Mouse (Mus musculus) layer of hippocampus, adult 9-11 months (tissue): ENCODE results near the gene Ccdc88c.
A peak's percentile ranks its signal among the peaks of the same experiment; 100 is the strongest.

Experiments
- DNase-seq: peaks from one replicate; pipeline ENCODE4 v3.0.0; 2022

The Ccdc88c gene

DNA sequence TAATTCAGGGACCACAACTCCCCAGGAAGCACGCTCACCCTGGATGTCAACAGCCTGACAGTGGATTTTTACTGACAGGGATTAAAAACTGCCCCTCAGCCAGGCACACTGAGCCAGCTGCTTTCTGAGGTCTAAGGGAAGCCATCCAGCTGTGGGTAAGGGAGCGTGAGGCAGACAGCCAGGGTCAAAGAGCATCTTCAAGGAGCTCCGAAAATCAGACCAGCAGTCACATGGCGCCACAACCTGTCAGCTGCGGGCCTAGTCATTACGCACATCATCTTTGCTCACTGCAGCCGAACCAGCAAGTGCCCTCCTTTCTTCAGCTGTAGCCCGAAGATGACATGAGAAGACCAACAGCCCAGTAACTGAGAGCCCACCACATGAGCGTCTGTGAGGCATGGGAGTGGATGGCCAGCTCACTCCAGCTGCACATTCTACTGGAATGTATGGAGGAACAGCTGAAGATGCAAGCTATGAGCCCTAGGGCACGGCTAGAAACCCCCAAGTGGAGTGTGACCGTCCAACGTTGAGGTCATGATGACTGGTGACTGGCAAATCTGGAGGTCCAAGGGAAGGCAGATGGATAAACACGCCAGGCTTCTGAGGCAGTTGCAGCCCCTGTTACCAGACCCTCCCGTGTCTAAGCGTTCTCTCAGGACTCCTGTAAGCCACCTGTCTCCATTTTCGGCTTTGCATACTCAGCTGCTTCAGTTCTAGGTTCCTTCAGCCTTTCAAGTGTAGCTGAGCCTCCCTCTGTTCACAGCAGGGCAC lies 33.1 kb downstream of the Ccdc88c start:
- no peak for DNase-seq

DNA sequence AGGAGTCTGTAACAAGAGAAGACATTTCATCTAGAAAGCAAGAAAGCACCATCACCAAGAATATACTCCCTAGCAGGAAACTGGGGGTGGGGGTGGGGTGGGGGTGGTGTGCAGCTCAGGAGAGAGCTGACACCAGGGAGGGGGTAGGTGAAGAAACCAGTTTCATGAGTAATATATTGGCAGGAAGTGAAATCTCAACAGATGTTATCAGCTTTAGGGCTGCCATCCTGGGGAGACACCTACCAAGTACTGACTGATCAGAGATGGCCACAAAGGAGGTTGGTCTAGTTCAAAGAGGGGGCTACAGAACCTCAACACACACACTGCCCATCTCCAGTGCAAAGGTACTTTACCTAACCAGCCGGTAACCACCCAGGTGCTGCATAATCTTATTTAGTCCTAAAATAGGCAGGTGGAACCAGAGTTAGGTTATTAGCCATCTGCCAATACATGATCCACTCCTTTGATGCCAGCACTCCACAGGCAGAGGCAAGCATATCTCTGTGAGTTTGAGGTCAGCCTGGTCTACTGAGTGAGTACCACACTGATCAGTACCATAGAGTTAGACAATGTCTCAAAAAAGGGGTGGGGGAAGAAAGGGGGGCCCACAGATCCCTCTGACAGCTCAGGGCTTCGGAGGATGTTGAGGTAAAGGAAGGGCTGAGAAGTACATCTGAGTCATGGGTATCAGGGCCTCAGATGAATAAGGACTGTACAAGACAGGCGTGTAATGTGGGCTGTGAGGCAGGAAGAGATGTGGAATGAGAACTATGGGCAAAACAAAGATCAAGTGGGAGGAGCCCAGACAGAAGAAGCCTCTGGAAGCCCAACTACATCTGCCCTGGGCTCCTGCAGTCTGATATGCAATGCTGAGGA lies 34.5 kb downstream of the Ccdc88c start:
- DNase-seq = no peak

DNA sequence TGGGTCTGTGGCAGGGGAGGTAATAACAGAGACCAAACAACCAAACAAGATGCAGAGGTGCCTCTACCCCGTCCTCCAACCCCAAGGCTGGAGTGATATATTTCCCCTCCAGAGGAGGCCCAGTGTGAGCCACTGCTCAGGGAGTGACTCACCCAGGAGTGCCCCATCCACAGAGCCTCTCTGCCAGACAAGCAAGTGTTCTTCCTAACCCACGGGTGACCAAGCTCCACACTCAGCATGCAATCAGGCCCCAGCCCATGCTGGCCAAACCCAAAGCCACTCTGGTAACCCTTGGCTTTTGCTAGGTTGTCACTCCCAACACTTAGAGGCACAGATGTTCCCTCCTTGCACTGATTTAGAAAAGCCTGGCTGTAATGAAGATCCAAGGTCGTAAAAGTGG lies 35.7 kb downstream of the Ccdc88c start:
- DNase-seq = no peak

DNA sequence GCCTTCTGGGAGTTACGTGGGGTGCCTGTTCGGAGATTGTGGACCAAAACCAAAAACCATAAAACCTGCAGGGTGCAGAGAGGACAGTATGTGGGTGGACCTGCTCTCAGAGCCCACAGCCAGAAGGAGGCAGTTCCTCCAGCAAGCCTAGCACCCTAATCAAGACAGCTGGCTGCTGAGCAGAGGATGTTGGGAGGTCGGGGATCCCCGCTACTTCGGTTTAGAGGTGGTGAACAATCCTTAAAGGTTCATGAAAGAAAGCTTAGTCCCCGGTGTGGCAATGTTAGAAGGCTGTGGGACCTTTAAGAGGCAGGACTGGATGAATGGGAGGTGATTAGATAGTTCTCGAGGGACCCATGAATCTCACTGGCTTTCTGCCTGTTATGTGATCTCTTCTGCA lies 36.4 kb downstream of the Ccdc88c start:
- no peak for DNase-seq

DNA sequence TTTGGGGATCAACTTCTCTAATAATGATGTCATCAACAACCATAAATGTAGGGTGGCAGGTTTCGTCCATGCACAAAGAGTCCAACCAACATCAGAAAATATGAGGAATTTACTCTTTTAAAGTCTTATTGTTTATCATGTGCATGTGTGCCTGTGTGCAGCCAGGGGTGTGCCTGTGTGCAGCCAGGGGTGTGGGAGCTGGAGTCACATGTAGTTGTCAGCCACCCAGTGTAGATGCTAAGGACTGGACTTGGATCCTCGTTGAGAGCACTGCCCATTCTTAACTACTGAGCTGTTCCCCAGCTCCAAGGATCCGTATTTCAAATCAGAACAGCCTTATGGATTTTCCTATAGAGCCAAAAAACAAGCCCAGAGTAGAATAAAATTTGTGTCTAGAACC lies 37.7 kb downstream of the Ccdc88c start:
- no peak for DNase-seq

DNA sequence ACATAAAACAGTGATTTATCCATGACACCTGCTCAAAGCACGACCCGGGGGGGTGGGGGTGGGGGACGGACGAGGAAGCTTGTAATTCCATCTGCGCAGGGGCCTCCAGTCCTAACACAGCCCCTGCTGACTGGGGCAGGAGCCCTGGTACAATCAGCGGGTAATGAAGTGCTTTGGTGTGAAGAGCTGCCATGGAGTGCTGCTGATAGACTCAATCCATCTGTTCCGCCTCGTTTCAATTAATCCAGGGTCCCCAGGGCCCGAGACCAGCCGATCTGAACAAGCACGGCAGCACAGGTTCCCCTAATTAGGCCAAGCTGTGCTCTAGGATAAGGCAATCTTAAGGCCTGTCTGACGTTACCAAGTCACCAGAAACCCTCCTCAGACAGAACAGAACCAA lies 38.6 kb downstream of the Ccdc88c start:
- DNase-seq = no peak

DNA sequence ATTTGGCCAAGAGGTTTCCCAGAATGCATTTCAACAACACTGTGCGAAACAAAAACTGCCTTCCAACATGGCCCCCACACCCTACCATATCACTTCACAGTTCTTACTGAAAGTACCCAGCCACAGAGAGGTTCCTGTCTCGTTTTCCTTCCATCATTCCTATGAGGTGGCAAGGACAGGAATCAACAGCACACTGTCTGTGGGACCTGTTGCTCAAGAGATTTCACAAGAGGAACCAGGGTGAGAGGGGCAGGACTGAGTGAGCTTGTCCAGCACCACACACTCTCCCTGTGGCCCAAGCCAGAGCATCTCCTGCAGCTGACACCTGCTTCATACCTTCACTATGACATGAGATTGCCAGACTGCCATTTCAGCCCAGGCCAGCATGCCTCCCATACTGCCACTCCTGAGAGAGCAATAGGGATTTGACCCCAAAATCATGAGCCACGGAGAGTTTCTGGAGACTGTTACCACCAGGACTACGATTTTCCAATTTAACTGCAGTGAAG lies 39.0 kb downstream of the Ccdc88c start:
- DNase-seq = no peak

DNA sequence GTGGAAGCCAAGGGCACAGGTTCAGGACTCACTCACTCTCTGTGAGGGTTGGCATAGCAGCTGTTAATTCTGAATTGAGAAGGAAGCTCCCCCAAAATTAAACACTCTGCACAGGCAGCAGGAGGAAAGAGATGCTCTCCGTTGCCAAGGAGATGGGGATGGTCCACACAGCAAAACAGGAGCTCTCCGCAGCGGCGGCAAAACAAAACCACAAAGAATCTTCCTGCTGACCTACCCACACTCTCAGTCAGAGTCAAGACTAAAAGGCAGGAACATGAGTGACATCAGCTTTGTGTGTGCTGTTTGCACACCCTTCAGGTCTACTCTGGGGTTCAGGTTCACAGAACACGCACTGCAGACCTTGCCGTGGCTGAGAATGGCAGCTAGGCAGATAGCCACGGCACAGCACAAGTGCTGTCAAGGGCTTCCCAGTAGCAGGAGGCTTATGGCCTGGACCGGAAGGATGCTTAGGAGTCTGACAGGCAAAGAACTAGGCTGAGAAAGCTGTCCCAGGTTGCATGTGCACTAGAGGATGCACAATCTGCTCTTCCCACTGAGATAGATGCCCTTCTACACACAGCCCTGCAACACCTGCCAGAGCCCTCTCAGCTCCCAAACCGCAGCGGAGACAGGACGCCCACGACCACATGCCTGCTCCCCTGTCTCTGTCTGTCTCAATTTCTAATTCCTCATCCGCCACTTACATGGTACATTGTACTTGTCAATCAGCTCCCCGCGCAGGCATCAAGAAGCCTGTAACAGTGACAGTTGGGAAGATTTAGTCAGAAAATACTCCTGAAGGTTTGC lies 40.3 kb downstream of the Ccdc88c start:
- peak; percentile 91 for DNase-seq

DNA sequence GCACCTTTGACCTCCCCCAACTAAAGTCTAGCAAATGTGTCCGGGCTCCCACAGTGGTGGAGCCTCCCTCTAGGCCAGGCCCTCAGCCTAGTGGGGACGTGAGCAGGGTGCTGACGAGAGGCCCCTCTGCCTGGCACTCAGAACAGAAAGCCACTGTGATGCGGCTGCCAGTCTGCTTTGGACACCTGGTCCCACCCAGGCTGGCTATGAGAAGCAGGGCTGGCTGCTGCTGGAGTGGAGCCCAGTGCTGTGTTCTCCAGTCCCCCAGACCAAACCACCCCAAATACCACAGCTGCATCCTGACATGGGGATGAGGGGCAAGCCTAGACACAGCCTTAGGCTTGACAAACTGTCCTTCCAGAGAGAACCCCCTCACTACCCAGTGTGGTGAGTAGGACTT lies 42.4 kb downstream of the Ccdc88c start:
- DNase-seq = peak; percentile 61

DNA sequence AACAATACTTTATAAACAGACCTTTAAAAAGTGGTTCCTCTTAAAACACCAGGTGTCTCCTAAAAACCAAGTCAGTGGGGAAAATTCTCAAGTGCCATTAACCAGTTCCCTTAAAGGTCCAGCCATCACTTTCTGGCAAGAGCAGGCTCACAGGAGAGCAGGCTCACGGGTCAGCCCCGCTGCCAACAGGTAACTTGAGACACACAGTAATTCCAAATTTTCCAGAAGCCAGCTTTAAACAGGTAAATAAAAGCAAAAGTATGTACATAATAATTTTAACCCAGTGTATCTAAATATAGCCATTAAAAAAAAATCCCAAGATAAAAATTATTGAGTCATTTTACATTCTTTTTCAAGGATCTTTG lies 43.1 kb downstream of the Ccdc88c start:
- DNase-seq = no peak

DNA sequence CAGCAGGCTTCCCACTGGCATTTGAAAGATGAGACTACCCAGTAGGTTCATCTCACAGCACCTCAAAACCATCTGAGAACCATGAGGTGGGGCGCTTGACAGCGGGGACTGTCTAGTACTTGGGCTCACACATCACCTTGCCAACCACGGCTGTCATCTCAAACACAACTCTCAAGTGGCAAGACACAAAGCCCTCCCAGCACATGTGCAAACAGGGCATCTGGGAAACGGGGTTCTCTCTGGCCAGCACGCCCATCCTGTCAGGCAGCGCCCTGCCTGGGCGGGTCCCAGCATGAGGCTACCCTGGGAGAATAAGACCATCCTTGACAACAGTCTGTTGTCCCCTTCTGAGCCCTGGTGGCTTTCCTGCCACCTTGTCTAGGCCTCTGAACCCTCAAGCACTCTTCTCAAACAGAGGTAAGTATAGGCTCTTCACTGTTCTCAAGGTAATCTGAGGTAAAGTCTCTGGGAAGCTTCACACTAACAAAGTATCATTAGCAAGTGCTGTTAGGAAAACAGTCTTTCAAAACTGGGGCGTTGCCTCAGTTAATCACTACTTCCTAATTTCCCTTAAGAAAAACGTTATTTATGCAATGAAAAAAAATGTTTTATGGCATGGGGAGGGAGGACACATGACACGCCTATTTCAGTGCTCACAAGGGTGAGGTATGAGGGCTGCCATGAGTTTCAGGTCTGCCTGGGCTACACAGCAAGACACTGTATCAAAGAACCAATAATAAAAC lies 43.6 kb downstream of the Ccdc88c start:
- DNase-seq = no peak

DNA sequence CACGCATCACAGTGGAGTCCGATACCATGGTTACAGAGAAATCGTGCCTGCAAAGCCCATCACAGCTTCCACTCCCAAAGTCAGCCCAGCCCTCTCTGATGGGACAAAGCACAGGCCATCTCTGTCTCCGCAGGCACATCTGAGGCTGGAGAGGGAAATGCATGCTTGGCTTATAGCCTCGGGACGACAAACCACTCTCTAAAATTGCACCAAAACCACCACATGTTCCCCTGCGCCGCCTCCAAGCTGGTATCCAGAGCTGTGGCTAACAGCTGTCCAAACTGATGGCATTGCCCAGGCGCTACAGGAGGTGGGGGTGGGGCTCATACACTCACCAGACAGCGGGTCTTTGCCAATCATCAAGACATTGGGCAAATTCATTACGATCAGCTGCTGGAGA lies 45.3 kb downstream of the Ccdc88c start:
- no peak for DNase-seq

DNA sequence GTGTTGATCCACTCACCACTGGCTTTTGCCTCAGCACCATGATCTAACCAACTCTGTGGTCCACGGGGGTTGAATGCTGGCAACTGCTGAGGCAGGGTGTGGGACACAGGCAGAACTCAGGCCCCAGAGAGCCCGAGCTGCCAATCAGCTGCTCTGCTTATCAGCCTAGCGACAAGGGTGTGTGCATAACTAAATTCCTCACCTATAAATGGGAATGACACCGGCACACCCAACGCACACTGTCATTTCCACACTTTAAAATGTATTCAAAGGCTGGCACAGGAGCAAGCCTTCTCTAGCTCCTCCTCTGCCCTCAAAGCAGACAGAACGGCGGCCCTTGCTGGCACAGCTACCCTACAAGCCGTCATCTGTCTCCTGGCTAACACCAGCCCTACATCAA lies 46.6 kb downstream of the Ccdc88c start:
- no peak for DNase-seq

DNA sequence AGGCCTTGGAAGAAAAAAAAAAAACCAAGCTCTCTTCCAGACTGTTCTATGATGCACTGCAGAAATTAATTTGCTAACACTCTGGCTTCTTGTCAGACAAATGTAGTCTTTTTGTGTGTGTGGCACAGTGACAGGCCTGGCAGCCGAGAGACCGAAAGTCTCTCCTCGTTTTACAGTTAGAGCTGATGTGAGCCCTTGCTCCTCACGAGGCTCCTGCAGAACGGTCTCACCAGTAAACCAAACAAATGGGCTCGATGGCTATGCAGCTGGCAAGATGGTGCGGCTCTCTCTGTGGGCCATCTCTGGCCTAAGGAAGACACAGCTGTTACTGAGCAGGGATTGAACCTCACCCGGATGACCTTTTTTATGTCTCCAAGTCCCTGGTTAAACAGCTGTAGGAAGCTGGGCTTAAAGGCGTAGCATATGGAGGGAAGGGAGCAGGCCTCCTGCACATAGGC lies 48.3 kb downstream of the Ccdc88c start:
- DNase-seq = no peak

DNA sequence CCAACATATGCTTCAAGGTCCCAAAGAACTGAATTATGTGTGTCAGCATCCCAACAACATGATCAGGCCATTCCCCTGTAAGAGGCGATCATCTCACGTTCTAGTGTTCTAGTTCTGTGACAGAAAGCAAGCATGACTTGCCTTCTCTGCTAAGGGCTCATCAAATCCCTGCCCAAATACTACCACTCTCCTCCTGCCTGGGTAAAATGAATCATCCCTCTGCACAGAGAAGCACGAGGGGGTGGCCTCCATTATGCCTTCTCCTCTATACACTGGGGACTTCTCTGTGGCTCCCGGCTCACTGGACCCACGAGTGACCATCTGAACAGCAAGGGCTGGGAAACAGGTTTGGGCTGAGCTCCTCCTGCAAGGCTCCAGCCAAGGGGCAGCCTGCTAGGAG lies 49.2 kb downstream of the Ccdc88c start:
- no peak for DNase-seq

DNA sequence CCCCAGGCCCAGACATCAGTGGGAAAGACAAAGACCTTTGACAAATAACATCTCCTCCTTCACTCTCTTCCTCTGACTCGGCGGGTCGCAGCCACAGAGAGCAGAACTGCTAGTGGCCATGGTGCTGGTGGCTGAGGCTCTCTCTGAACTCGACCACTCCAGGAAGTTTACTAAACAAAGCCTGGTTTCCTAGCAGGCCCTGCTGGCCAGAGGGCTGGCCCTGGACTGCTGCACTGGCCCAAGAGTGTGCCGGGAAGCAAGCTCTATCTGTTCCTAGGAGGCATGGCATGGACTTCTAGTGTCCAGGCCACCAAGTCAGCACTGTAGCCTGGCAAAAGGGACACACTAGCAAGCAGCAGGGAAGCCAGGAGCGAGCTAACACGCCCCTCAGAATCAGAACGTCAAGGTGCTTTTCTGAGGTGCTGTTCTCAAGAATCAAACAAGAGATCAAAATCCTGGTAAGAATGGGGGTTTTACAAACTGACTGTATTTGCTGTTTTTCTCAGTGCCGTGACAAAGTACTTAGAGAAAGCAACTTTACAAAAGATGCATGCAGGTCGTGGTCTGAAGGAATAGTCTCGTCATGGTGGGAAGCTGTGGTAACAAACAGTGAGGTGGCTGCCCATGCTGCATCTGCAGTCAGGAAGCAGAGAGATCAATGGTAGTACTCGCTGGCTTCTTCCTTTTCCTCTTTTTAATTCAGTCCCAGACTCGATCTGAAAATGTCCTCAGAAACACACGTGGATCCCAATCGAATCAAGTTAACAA lies 50.7 kb downstream of the Ccdc88c start:
- DNase-seq = no peak

DNA sequence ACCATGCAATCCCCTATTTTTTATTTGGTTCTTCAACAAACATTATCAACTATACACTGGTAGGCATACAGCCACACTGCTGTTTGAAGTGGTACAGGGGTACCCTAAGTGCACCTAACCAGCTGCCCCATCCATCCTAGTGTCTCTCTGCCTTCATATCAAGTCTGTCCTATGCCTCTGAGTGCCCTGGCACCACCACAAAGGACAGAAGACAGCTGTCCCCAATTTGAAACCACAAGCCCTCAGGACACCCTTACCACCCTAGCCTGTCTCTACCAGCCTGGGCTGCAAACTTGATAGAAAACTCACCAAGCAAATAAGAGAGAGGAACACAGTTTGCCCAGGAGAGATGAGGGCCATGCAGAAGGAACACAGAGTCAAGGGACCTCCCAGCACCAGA lies 51.3 kb downstream of the Ccdc88c start:
- no peak for DNase-seq

DNA sequence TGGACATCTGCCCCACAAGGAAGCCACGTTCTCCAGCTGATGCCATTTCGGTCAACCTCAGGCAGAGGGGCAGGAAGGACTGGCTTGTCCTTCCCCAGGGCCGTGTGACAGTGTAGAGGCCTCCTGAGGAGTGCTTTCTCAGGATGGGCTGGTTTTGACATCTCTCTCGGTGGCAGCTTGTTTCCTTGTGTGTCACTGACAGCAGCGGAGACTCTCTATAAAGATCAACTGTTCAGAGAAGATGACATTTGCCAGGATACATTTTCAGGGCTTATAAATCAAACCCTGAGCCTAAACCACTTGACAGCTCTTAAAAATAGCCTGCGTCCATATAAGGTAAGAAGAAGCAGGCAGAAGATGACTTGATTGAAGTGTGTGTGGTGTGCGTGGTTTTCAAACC lies 59.0 kb downstream of the Ccdc88c start:
- DNase-seq = no peak

DNA sequence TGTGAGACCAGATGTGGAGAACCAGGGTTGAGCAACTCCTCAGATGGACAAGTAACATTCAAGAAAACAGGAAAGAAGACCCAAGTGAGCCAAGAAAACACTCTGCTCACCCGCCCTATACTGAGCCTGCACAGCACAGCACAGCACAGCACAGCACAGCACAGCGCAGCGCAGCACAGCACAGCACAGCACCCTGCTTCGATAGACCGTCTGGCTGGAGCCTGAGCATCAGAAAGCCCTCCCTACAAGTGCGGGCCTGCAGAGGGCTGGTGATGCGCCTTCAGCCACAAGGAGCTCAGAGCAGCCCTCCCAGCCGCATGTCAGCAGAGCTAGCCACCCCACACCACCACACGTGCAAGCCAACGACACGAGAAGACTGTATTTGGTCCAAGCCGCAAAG lies 61.5 kb downstream of the Ccdc88c start:
- DNase-seq = no peak

DNA sequence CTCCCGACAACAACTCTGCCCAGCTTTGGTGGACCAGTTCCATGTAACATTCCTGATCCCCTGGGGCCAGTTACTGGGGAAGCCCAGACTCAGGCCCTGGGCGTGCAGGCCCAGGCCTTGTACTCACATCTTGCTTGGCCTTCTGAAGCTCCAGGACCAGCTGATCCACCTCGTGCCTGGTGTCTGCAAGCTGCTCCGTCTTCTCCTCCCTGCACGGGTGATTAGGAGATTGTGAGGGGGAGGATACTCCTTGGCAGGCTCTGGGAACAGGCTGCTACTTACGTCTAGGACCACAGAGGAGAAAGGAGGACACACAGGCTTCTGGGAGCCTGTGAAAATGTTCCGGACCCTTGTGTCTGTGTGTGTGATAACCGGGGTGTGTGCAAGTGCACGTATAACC lies 62.6 kb downstream of the Ccdc88c start:
- peak; percentile 57 for DNase-seq

DNA sequence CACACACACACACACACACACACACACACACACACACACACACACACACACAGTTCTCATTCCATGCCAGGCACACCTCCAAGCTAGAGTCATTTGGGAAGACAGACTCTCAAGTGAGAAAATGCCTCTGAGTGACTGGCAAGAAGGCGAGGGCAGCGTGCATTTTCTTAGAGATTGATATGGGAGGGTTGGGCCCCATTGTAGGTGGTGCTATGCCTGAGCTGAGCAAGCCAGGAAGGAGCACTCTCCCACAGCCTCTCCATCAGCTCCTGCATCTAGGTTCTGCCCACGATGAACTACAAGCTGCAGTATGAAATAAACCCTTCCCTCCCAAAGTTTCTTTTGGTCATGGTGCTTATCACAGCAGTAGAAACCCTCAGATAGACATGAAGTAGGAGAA lies 63.6 kb downstream of the Ccdc88c start:
- no peak for DNase-seq
